Mouse (Mus musculus): ENCODE results near the gene Cald1. TPM values are rescaled to one million over a fixed set of nuclear protein-coding genes. Genes with fewer than 3 reads are reported as not detected.
A peak's percentile ranks its signal among the peaks of the same experiment; 100 is the strongest.

Cald1 gene
- total RNA-seq, 2 experiments from 2014 or later = 27.4 to 30.2 TPM

- DNase-seq = no peak
- intact Hi-C loops (cut with DNase I) = no loop called here
Measured at GRCm38 (mm10) chr6:34749526-34749925, 151.2 kb downstream of the Cald1 start.

- intact Hi-C loops (cut with DNase I) = loop anchor here (5.0 kb wide), 1 partner anchor 233 kb away; no protein-coding TSS in a partner anchor
- DNase-seq = no peak
Measured at GRCm38 (mm10) chr6:34750487-34751120, 152.3 kb downstream of the Cald1 start.

DNA sequence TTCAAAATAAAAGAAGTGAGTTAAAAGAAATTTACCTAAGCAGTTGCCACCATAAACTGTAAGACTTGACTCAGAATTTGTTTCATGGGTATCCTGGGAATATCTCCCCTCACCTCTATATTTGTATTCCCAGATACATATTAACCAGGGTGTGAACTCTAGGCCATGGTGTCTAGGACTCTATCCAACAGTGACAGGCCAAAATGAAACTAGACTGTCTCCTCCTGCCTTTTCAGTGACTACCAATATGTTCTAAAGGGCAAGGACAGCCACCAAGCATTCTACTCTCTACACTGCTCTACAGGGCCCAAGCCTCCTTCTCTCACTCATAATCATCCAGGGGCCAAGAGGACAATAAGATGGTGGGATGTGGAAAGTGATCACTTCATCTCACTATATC is 153.3 kb downstream of the Cald1 start:
- intact Hi-C loops (cut with DNase I) = loop anchor here (5.0 kb wide), 1 partner anchor 234 kb away; no protein-coding TSS in a partner anchor
- no peak for DNase-seq

DNA sequence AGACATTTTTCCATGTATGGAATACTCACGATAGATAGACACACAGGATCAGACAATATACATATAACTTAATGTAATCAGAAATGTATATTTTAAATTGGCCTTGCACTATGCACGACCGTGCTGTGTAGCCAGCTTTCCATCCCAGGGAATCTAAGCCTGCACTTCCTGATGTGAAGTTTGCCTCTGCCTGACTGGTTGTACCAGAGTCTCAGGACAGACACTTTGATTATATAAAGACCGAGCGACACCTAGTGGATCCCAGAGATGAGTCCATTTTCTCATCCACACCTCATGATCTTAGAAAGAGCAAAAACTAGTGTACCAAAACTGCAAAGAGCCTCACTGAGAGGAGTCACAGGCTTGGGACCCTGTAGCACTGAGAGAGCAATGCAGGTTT is 156.1 kb downstream of the Cald1 start:
- intact Hi-C loops (cut with DNase I) = loop anchor here (5.0 kb wide), 1 partner anchor 237 kb away; no protein-coding TSS in a partner anchor
- DNase-seq = peak; percentile 42

DNA sequence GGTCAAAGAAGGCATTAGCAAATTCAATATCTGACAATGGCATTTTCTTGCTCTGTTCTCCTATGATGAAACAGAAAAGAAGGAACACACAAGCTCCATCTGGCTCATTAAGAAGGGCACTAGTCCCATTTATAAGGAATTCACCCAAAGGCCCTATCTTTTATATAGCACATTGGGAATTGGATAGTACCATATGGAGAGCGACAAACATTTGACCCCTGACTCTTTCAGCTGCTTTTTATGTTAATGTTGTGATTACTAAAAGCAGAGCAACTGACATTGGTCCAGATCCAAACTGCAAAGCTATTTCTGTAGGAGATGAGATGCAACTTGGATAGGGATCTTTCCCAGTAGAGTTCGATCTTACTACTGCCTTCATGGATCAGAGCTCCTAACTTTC is 160.0 kb downstream of the Cald1 start:
- DNase-seq = no peak
- intact Hi-C loops (cut with DNase I) = no loop called here

GRCm38 (mm10) chr6:34760023-34760422 is 161.7 kb downstream of the Cald1 start:
- DNase-seq = peak; percentile 42
- intact Hi-C loops (cut with DNase I) = loop anchor here (10.0 kb wide), 1 partner anchor 235 kb away; no protein-coding TSS in a partner anchor

- no peak for DNase-seq
- intact Hi-C loops (cut with DNase I) = loop anchor here (5.0 to 10.0 kb wide), 2 partner anchors 229 to 473 kb away; no protein-coding TSS in a partner anchor
Measured at GRCm38 (mm10) chr6:34765721-34766120, 167.4 kb downstream of the Cald1 start.

DNA sequence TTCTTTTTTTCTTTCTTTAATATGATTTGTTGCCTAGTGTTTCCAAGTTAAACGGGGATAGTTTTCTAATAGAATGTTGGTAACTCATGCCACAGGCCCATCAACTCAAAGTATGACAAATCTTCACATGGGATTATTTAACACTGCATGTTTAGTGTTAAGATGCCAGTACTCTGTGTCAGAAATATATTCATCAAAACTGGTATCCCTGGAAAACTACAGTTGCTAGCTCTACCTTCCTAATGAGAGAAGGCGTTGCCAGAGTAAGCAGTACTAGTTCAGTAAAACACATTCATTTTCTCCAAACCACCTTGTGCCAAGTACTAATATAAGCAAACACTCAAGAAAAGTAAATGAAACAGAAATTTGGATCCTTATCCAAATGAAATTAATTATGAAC is 171.7 kb downstream of the Cald1 start:
- DNase-seq = no peak
- intact Hi-C loops (cut with DNase I) = loop anchor here (5.0 to 10.0 kb wide), 2 partner anchors 225 to 478 kb away; no protein-coding TSS in a partner anchor

DNA sequence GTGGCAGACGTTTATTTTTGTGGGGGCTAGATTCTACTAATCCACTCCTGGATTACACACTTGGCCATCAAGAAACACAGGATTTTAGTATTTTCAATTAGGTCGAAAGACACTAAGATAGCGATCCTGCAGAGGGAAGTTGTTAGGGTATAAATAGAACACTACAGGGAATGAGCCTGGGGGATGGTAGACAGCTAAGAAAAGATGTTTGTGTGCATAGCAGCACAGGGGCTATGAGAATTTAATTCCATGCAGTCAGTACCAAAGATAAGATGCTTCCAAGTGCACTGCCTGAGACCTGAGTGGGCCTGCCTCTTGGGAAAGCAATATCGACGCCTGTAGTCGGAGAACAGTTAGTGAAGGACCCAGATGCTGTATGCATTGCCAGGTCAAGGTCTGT is 172.2 kb downstream of the Cald1 start:
- no peak for DNase-seq
- intact Hi-C loops (cut with DNase I) = no loop called here

GRCm38 (mm10) chr6:34776396-34776795 is 178.1 kb downstream of the Cald1 start:
- DNase-seq = no peak
- intact Hi-C loops (cut with DNase I) = no loop called here

GRCm38 (mm10) chr6:34777094-34777493 is 178.8 kb downstream of the Cald1 start:
- DNase-seq = no peak
- intact Hi-C loops (cut with DNase I) = no loop called here

DNA sequence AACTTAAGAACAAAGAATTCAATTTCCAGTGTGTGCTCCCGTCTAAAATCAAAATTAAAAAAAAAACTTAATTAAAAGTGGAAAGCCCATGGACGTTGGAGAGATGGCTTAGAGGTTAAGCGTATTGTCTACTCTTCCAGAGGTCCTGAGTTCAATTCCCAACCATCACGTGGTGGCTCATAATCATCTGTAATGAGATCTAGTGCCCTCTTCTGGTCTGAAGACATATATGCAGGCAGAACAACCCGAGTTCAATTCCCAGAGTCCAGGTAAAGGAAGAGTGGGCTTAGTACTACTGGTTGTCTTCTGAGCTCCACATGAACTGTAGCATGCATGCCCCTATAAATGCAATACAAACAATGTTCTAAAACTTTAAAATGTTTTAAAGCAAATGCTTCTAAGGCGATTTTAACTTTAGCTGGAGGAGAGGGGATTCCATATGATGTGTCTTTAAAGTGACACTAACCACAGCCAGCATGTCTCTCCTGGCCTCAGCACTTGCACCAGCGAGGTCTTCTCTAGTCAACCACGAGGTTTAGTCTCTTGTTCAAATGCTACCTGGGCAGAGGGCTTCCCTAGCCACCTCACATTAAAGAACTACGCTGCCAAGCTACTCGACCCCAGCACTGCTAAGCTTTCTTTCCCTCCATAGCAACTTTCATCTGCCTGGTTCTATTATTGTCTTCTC is 179.8 kb downstream of the Cald1 start:
- DNase-seq = no peak
- intact Hi-C loops (cut with DNase I) = no loop called here

DNA sequence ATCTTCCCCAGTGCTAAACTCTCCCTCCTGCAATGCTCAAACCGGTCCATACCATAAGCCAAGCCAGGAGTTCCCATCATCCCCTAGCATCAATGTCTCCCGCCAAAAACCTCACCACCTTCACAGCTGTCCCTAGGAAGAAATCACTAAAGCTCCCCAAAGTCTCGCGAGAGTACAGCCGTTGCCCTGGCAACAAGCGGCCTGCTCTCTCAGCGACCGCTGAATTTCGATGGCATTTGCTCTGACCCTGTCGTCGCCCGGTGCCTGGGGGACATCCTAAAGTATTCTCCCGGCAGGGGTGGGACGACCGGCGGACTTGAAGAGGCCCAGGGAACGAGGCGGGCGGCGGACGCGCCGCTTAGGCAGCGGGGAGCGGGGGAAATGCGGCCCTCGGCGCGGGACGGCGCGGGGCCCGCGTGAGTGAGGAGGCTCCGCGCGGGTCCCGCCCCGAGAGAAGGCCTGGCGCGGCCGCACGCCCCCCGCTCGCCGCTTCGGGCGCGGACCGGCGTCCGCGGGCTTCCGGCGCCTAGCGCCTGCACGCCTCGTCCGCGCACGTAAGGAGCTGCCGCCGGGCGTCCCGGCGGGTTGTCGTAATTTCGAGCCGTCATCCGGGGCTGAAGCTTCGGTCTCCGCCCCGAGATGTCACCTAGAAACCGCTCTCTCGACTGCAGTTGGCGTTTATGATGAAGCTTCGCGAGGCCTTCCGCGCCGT is 182.1 kb downstream of the Cald1 start, which contains the start of gene Agbl3:
TSS of gene Agbl3 (plus strand) at position 202 of the 712 bp plus-strand sequence.
- intact Hi-C loops (cut with DNase I) = no loop called here
- peak; percentile 96 for DNase-seq

GRCm38 (mm10) chr6:34780943-34781289 is 182.6 kb downstream of the Cald1 start:
- intact Hi-C loops (cut with DNase I) = no loop called here
- no peak for DNase-seq

GRCm38 (mm10) chr6:34782493-34782892 is 184.2 kb downstream of the Cald1 start:
- no peak for DNase-seq
- intact Hi-C loops (cut with DNase I) = no loop called here

DNA sequence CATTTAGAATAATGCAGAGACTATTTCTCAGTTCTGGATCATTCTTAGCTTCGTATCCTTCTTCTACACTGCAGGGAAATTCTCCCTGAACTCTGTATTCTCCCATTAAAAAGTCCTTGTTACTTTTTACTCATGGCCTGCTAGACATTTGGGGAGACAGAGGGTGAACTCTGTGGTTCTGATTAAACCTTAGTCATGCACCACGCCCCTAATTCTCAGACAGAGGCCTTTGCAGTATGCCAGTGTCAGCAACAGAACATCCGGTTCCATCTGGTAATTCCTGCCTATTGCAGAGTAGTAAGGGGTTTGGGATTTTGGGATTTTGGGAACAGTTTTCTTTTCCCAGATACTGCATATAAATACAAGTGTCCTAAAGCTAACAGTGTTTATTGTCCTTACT is 198.6 kb downstream of the Cald1 start:
- intact Hi-C loops (cut with DNase I) = no loop called here
- DNase-seq = no peak

DNA sequence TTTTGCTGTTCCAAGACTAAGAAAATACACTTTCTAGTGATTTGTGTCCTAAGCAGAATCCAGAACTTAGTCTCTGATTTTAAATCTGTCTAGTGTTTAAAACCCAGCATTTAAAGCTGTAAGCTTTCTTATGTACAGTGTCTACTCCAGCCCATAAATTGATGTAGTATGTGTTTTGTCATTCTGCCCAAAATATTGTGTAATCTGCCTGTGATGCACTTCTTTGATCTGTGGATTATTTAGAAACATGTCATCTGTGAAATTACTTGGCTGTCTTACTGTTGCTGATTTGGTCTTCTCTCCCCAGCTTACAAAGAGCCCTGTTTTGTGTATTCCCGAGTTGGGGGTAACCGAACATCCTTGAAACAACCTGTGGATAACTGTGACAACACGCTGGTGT is 199.6 kb downstream of the Cald1 start:
- intact Hi-C loops (cut with DNase I) = no loop called here
- DNase-seq = no peak

GRCm38 (mm10) chr6:34805582-34805981 is 207.3 kb downstream of the Cald1 start:
- DNase-seq = no peak
- intact Hi-C loops (cut with DNase I) = no loop called here

- DNase-seq = no peak
- intact Hi-C loops (cut with DNase I) = no loop called here
Measured at GRCm38 (mm10) chr6:34810651-34811050, 212.4 kb downstream of the Cald1 start.

DNA sequence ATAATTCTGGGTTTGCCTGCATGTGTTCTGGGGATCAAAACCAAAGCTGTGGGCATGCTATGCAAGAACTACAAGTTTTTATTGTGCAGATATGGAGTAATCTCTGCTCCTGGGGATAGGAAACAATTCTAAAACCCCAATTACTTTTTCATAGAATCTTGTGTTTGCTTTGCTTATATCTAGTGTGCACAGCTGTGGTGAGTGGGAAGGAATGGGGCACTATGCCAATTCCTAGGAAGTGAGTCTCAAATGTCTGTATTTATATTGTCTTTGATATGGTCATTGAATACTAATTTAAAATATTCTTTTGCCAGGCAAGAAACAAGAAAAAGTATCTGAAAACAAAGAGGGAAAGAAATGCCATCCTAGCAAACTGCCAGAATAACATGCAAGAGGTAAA is 226.1 kb downstream of the Cald1 start:
- intact Hi-C loops (cut with DNase I) = no loop called here
- no peak for DNase-seq

All from left cerebral cortex, postnatal 4 days (tissue).